Mouse (Mus musculus): ENCODE measurements around the gene 4930412O13Rik.

The 4930412O13Rik gene

GRCm38 (mm10) chr2:9881051-9881591 lies at the start of gene 4930412O13Rik:
4930412O13Rik (plus strand) TSS chr2:9881252.
- in situ Hi-C loops (cut with MboI; ENCODE audit: low sequenced_read_pairs) = no loop called here

GRCm38 (mm10) chr2:9833712-9834111 lies 47.3 kb upstream of the 4930412O13Rik start:
- in situ Hi-C loops (cut with MboI; ENCODE audit: low sequenced_read_pairs) = no loop called here

- in situ Hi-C loops (cut with MboI; ENCODE audit: low sequenced_read_pairs) = no loop called here
Observed at GRCm38 (mm10) chr2:9835195-9835594, 45.9 kb upstream of the 4930412O13Rik start.

- in situ Hi-C loops (cut with MboI; ENCODE audit: low sequenced_read_pairs) = no loop called here
Observed at GRCm38 (mm10) chr2:9852851-9853576, 28.0 kb upstream of the 4930412O13Rik start.

GRCm38 (mm10) chr2:9855861-9856260 lies 25.2 kb upstream of the 4930412O13Rik start:
- in situ Hi-C loops (cut with MboI; ENCODE audit: low sequenced_read_pairs) = no loop called here

- in situ Hi-C loops (cut with MboI; ENCODE audit: low sequenced_read_pairs) = no loop called here
Observed at GRCm38 (mm10) chr2:9860698-9861097, 20.4 kb upstream of the 4930412O13Rik start.

- in situ Hi-C loops (cut with MboI; ENCODE audit: low sequenced_read_pairs) = no loop called here
Observed at GRCm38 (mm10) chr2:9867092-9867825, 13.8 kb upstream of the 4930412O13Rik start.

GRCm38 (mm10) chr2:9871141-9871716 lies 9.8 kb upstream of the 4930412O13Rik start:
- in situ Hi-C loops (cut with MboI; ENCODE audit: low sequenced_read_pairs) = no loop called here

GRCm38 (mm10) chr2:9871798-9872197 lies 9.3 kb upstream of the 4930412O13Rik start:
- in situ Hi-C loops (cut with MboI; ENCODE audit: low sequenced_read_pairs) = no loop called here

GRCm38 (mm10) chr2:9872682-9873081 lies 8.4 kb upstream of the 4930412O13Rik start:
- in situ Hi-C loops (cut with MboI; ENCODE audit: low sequenced_read_pairs) = no loop called here

- in situ Hi-C loops (cut with MboI; ENCODE audit: low sequenced_read_pairs) = no loop called here
Observed at GRCm38 (mm10) chr2:9873757-9874156, 7.3 kb upstream of the 4930412O13Rik start.

- in situ Hi-C loops (cut with MboI; ENCODE audit: low sequenced_read_pairs) = no loop called here
Observed at GRCm38 (mm10) chr2:9874467-9875219, 6.4 kb upstream of the 4930412O13Rik start.

- in situ Hi-C loops (cut with MboI; ENCODE audit: low sequenced_read_pairs) = no loop called here
Observed at GRCm38 (mm10) chr2:9875220-9875619, 5.8 kb upstream of the 4930412O13Rik start.

- in situ Hi-C loops (cut with MboI; ENCODE audit: low sequenced_read_pairs) = no loop called here
Observed at GRCm38 (mm10) chr2:9875676-9876357, 5.2 kb upstream of the 4930412O13Rik start.

- in situ Hi-C loops (cut with MboI; ENCODE audit: low sequenced_read_pairs) = no loop called here
Observed at GRCm38 (mm10) chr2:9876621-9877325, 4.3 kb upstream of the 4930412O13Rik start.

- in situ Hi-C loops (cut with MboI; ENCODE audit: low sequenced_read_pairs) = no loop called here
Observed at GRCm38 (mm10) chr2:9877326-9877690, 3.7 kb upstream of the 4930412O13Rik start.

- in situ Hi-C loops (cut with MboI; ENCODE audit: low sequenced_read_pairs) = no loop called here
Observed at GRCm38 (mm10) chr2:9877966-9878563, 3.0 kb upstream of the 4930412O13Rik start.

- in situ Hi-C loops (cut with MboI; ENCODE audit: low sequenced_read_pairs) = no loop called here
Observed at GRCm38 (mm10) chr2:9878564-9879081, 2.4 kb upstream of the 4930412O13Rik start.

GRCm38 (mm10) chr2:9879092-9879491 lies 2.0 kb upstream of the 4930412O13Rik start:
- in situ Hi-C loops (cut with MboI; ENCODE audit: low sequenced_read_pairs) = no loop called here

All from CH12F3 (cell line).